Mouse (Mus musculus) stomach, postnatal 0 days (tissue): Measurements from ENCODE around the gene Slc24a3. TPM values are rescaled to one million over a fixed set of nuclear protein-coding genes. Genes with fewer than 3 reads are reported as not detected.

Experiments
- ATAC-seq: fragments of 200-750 bp; cut with Nextera tagmentation; 2 replicates; pipeline ENCODE4 v1.8.0; 2017; ENCODE audit not compliant: low FRiP score, low TSS enrichment
- DNase-seq: peaks from one replicate; pipeline ENCODE4 v3.0.0-alpha.2; 2016; ENCODE audit warnings: low spot score
- H3K27ac ChIP-seq: fragments of 300-500 bp; sonication (generic); replicated peaks from 2 replicates; pipeline ENCODE4 v1.5.1; 2014; ENCODE audit warnings: mild to moderate bottlenecking, control low read depth
- H3K27me3 ChIP-seq: fragments of 300-500 bp; sonication (generic); 2 replicates; pipeline ENCODE4 v1.6.1; 2014; ENCODE audit warnings: low read length; ENCODE audit not compliant: control insufficient read depth, insufficient read depth
- H3K36me3 ChIP-seq: fragments of 300-500 bp; sonication (generic); 2 replicates; pipeline ENCODE4 v1.6.1; 2014; ENCODE audit warnings: low read length, mixed read lengths; ENCODE audit not compliant: control insufficient read depth, insufficient read depth
- H3K4me1 ChIP-seq: fragments of 300-500 bp; sonication (generic); replicated peaks from 2 replicates; pipeline ENCODE4 v1.6.1; 2014; ENCODE audit warnings: antibody characterized with exemption; ENCODE audit not compliant: control insufficient read depth, insufficient read depth
- H3K4me2 ChIP-seq: fragments of 300-500 bp; sonication (generic); replicated peaks from 2 replicates; pipeline ENCODE4 v1.6.1; 2014; ENCODE audit warnings: low read depth, mild to moderate bottlenecking, control low read depth, moderate library complexity
- H3K4me3 ChIP-seq: fragments of 300-500 bp; sonication (generic); 2 replicates; pipeline ENCODE4 v1.5.1; 2014; ENCODE audit warnings: low read depth, low read length, control low read depth
- H3K9ac ChIP-seq: fragments of 300-500 bp; sonication (generic); 2 replicates; pipeline ENCODE4 v1.6.1; 2014; ENCODE audit warnings: mild to moderate bottlenecking, low read length, control low read depth, mixed read lengths
- H3K9me3 ChIP-seq: fragments of 300-500 bp; sonication (generic); 2 replicates; pipeline ENCODE4 v1.6.1; 2016; ENCODE audit warnings: low read length; ENCODE audit not compliant: control insufficient read depth
- CTCF ChIP-seq: IDR thresholded peaks from 2 replicates; pipeline ENCODE4 v1.5.1; 2016; ENCODE audit warnings: antibody characterized with exemption, low read depth, mild to moderate bottlenecking, moderate library complexity
- EP300 ChIP-seq: optimal IDR thresholded peaks from 2 replicates; pipeline ENCODE3; 2016; ENCODE audit warnings: antibody characterized with exemption
- WGBS: fragments of 180-500 bp; shearing (Covaris S2); extraction: QIAGEN DNeasy Blood & Tissue Kit; methylation state at CpG from one replicate; pipeline ENCODE4 v1.1.7; 2014; 5-methylcytosine and 5-hydroxymethylcytosine counted together
- polyA plus RNA-seq: library from polyadenylated mRNA; unstranded; fragments of >200 nt; fragmentation: Nextera tagmentation; extraction: Ambion mirVana; gene quantifications from 2 replicates; pipeline ENCODE4 v1.2.1, GENCODE M21; 2015

The Slc24a3 gene
- polyA plus RNA-seq: 5.7 and 6.3 TPM in 2 replicates

DNA sequence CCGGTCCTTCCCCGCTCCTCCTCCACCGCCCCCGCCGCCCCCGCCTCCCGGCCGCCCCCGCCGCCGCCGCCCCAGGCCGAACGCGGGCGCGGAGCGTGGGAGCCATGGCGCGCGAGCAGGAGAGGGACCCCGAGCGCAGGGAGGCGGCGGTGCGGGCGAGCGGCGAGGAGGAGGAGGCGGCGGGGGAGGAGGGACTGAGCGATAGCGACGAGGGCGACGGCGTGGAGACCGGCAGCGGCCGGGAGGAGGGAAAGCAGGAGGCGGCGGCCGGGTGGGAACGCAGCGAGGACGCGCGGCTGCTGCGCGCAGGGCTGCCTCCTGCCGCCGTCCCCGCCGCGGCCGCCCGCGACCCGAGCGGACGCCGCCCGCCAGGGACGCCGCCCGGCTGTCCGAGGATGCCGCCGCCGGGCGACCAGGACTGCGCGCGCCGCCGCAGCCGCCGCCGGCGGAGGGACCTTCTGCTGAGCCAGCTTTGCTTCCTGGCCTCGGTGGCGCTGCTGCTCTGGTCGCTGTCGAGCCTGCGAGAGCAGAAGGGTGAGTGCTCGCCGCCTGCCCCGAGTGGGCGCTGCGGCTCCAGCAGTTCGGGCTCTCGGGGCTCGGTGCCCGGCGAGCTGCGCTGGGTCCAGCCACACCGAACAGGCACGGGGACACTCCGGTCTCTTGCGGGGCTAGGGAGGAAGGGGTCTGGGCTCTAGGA is at the start of gene Slc24a3:
Gene Slc24a3 (plus strand): TSS at position 91 of the 697 bp plus-strand sequence.
- Histone ChIP-seq H3K9me3 (no peaks in the 10 kb centered on the region), H3K9ac (peak within 1 kb of the TSS; percentile 75), H3K36me3 (no peaks in the 10 kb centered on the region), H3K27me3 (no peaks in the 10 kb centered on the region), H3K4me1 (no peaks in the 10 kb centered on the region), H3K4me2 (peak within 1 kb of the TSS; percentile 84), H3K4me3 (peak within 1 kb of the TSS; percentile 74), H3K27ac (peak within 1 kb of the TSS; percentile 85)
- TF ChIP-seq CTCF (peak; percentile 80), EP300 (no peak)
- peak; percentile 80 for DNase-seq
- WGBS: under 1% methylated on average over 40 of the region's 100 CpGs
- ATAC-seq: peak; percentile 85

DNA sequence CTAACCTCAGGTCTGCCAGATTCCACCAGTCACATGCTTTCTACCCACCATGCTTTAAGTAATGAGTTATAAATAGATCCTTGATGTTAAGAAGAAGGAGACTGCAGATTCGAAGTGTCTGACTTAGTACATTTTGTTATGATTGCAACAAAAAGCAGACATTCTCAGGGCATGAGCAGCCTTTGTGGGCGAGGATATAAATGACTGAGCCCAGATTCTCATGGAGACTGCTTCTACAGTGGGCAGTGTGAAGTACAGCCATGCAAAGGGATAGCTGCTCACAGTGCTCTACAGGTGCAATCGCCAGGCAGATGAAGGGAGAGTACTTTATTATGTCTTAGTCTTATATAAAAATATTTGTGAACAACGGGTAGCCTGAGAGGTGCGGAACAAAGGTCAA is 49.8 kb upstream of the Slc24a3 start:
- ATAC-seq: no peak
- DNase-seq: no peak

DNA sequence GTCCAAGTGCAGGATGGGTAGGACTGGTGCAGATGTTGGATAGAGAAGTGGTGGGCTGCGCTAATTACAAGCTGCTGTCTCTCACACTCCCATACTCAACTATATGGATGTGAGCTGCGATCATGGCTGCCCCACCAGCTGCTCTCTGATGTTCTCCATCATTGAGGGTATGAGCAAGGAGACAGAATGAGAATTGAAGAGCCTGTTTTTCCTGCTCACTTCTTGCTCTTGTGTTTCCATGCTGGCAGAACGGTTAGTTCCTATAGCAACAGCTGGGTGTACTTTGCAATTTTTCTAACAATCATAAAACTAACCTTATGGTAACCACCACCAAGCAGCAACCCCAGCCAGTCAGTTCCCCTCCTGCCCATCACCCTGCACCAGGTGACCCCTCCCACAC is 39.8 kb upstream of the Slc24a3 start:
- Histone ChIP-seq H3K4me2 (no peak overlapping the region), H3K9me3 (no peaks in the 10 kb centered on the region), H3K27me3 (no peaks in the 10 kb centered on the region), H3K36me3 (no peaks in the 10 kb centered on the region), H3K9ac (no peak overlapping the region), H3K27ac (no peak overlapping the region), H3K4me1 (no peaks in the 10 kb centered on the region), H3K4me3 (no peak overlapping the region)
- no peak for TF ChIP-seq EP300
- TF ChIP-seq CTCF: no peak
- ATAC-seq: no peak
- 76% methylated on average over 3 of the region's 3 CpGs for WGBS
- DNase-seq: no peak

More for the DNA sequence above, 49.8 kb upstream of the Slc24a3 start:
- H3K9ac ChIP-seq: no peak overlapping the region
- no peak overlapping the region for H3K4me3 ChIP-seq
- H3K27ac ChIP-seq: no peak overlapping the region
- H3K4me2 ChIP-seq: no peak overlapping the region
- H3K27me3 ChIP-seq: no peaks in the 10 kb centered on the region
- no peaks in the 10 kb centered on the region for H3K36me3 ChIP-seq
- 66% methylated on average over 5 of the region's 5 CpGs for WGBS
- TF ChIP-seq EP300 (no peak), CTCF (no peak)
- H3K9me3 ChIP-seq: no peaks in the 10 kb centered on the region
- no peaks in the 10 kb centered on the region for H3K4me1 ChIP-seq

DNA sequence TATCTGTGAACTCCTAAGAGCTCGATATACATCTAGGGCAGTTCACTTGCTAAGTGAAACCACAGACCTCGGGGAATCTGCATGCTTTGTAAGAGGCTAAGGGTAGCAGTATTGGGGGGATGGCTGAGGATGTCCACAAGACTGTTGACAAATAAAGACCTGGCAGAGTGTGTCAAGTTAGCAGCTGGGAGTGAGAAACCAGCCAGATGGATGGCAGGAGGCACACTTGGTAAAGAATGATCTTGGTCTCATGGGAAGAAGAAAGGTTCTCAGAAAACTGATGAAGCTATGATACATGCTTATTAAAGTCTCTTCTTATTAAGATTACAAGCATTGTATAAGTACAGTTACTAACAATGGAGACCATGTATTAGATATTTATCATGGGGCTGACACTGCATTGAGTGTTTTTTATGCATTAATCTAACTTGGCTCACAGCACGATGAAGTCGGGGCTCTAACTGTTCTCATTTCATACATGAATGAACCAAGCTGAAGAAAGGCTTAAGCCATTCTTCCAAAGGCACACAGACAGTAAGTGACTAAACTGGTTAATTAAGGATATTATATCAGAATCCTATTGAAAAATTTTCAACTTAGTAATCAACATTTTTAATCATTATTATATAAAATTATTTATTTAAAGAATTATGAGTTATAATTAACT is 30.8 kb upstream of the Slc24a3 start:
- WGBS: 68% methylated on average over 4 of the region's 4 CpGs
- no peak for ATAC-seq
- no peak for TF ChIP-seq EP300
- no peak for TF ChIP-seq CTCF

DNA sequence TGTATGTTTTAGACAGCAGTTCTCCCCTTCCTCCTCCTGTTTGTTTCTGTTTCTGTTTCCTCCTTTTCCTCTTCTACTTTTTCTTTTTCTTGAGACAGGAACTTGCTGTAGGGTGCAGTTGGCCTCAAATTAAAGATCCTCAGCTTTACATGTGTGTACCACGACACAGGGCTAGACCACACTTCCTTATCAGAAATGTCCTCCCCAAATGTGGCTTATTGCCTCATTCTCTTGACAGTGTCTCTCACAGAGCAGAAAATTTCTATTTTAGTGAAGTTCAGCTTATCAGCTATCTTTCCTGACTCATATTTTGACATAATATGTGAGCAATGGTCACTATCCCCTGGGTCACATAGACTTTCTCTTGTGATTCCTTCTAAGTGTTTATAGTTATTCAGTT is 17.1 kb upstream of the Slc24a3 start:
- DNase-seq: no peak
- Histone ChIP-seq H3K9ac (no peak overlapping the region), H3K9me3 (no peaks in the 10 kb centered on the region), H3K4me2 (no peak overlapping the region), H3K4me1 (no peaks in the 10 kb centered on the region), H3K4me3 (no peak overlapping the region), H3K27ac (no peak overlapping the region), H3K36me3 (no peaks in the 10 kb centered on the region), H3K27me3 (no peaks in the 10 kb centered on the region)
- no peak for ATAC-seq
- TF ChIP-seq EP300: no peak
- TF ChIP-seq CTCF: no peak
- WGBS: 93% methylated on average over 1 of the region's 1 CpGs

More for the DNA sequence above, 30.8 kb upstream of the Slc24a3 start:
- H3K4me2 ChIP-seq: no peak overlapping the region
- H3K36me3 ChIP-seq: no peaks in the 10 kb centered on the region
- no peak for DNase-seq
- H3K4me1 ChIP-seq: no peaks in the 10 kb centered on the region
- no peak overlapping the region for H3K4me3 ChIP-seq
- H3K9me3 ChIP-seq: no peaks in the 10 kb centered on the region
- no peak overlapping the region for H3K9ac ChIP-seq
- no peaks in the 10 kb centered on the region for H3K27me3 ChIP-seq
- no peak overlapping the region for H3K27ac ChIP-seq

DNA sequence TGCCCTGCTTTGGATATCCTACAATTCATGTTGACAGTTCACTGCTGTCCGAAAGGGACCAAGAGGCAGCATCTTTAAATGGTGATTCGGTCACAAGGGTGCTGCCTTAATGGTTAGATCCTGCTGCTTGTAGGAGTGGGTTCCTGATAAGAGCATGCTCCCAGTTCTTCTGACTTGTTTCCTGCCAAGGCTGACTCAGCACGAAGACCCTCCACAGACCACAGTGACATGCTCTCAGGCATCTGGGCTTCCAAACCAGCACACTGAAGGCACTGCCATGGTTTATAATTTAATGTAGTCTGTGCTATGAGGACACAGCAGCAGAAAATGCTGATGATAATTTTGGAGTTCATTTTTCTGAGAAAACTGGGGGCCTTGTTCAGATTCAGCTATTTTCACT is 16.7 kb upstream of the Slc24a3 start:
- 77% methylated on average over 3 of the region's 3 CpGs for WGBS
- H3K4me2 ChIP-seq: no peak overlapping the region
- H3K36me3 ChIP-seq: no peaks in the 10 kb centered on the region
- DNase-seq: no peak
- H3K9ac ChIP-seq: no peak overlapping the region
- H3K4me3 ChIP-seq: no peak overlapping the region
- no peak for ATAC-seq
- H3K27me3 ChIP-seq: no peaks in the 10 kb centered on the region
- TF ChIP-seq CTCF (no peak), EP300 (no peak)
- no peaks in the 10 kb centered on the region for H3K4me1 ChIP-seq
- no peaks in the 10 kb centered on the region for H3K9me3 ChIP-seq
- H3K27ac ChIP-seq: no peak overlapping the region
